Mouse (Mus musculus) hematopoietic stem cell, adult 5-6 weeks (primary cell): Measurements from ENCODE around the gene Snn. TPM values are rescaled to one million over a fixed set of nuclear protein-coding genes. Genes with fewer than 3 reads are reported as not detected.

ENCODE experiments used
- ATAC-seq, 2 experiments: fragments of 125-278 bp in 1 of 2; replicated peaks in 1 of 2; 2 replicates each; pipeline ENCODE4 v1.8.0; 2016 to 2017; ENCODE audit warnings: inconsistent platforms in 2 of 2, mild to moderate bottlenecking in 2 of 2, moderate number of reproducible peaks in 2 of 2, low read depth in 1 of 2, moderate TSS enrichment in 1 of 2; ENCODE audit not compliant: low FRiP score in 2 of 2, poor library complexity in 2 of 2, severe bottlenecking in 2 of 2, insufficient read depth in 1 of 2, low TSS enrichment in 1 of 2
- total RNA-seq: library from RNA; stranded (forward); fragments of 172-1452, 232-1000 nt; gene quantifications from 2 replicates; pipeline ENCODE4 v1.2.3, GENCODE M21; 2017

Gene Snn
- total RNA-seq, 1 experiment from 2014 or later, result 22.7 TPM

GRCm38 (mm10) chr16:11122625-11123024 is 61.9 kb downstream of the Snn start:
- ATAC-seq, result no peak

- ATAC-seq, result no peak
Observed at GRCm38 (mm10) chr16:11124110-11124509, 63.4 kb downstream of the Snn start.

Other genes starting within 250 kb of the Snn start
- gene Gm11172, start 248.0 kb upstream of the Snn start, total RNA-seq, result not detected in 2 replicates
- gene Rmi2, start 225.9 kb upstream of the Snn start, total RNA-seq, result 8.0 and 8.6 TPM in 2 replicates
- gene Litaf, start 5.2 kb downstream of the Snn start, total RNA-seq, result 30.8 and 36.9 TPM in 2 replicates
- 19.6 and 29.2 TPM in 2 replicates for gene Txndc11, start 73.7 kb downstream of the Snn start, total RNA-seq
- gene Zc3h7a, start 115.4 kb downstream of the Snn start, total RNA-seq, result 253 and 425 TPM in 2 replicates
- 318 and 347 TPM in 2 replicates for gene Rsl1d1, start 142.4 kb downstream of the Snn start, total RNA-seq
- gene Gspt1, start 193.4 kb downstream of the Snn start, total RNA-seq, result 120 and 141 TPM in 2 replicates